Comparison of ENCODE assay signal across 16 mouse cellular contexts in the genomic region with DNA sequence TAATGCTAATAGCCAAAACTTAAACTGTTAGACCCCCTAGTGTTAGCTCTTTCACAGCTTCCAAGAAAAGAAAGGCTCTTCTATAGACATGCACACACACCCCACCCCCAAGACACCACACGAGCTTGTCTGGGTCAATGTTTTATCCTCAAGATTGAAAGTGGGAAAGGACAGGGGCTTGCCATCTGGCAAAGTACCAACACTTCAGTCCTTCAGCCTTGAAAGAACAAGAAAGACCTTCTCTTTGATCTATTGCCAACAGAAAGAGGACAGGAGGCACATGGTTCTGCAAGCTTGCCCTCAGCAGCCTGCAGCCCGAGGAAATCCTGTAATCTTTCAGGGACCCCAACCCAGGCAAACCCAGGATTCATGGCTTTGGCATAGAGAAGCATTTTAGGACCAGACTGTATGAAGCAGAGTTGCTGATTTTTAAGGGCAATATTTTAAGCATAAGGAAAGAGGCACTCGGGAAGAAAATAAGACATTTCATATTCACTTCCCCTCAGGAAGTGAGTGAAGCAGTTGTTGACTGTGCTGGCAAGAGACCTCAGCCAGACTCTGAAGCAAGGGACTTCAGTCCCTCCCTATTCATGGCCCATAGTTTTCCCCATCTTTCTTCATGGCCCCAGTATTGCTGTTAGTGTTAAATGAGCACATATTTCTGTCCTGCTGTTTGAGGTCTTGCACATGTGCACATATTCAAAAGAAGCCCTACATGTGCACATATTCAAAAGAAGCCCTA. TPM values are rescaled to one million over a fixed set of nuclear protein-coding genes. Genes with fewer than 3 reads are reported as not detected.
DNase-seq lines count a peak whose midpoint lies in the region; ATAC-seq lines count a peak whose summit lies in the region.
"Had no signal": no experiment of that assay in that cellular context is flagged by ENCODE, and none has a peak within 500 bp of the region (broad histone marks: within the 10 kb centered on the region; RNA-seq: fewer than 3 reads in every experiment).

No protein-coding gene starts in this region.

- H3K4me3 ChIP-seq in lung, embryonic 15.5 days = no peak overlapping the region
- H3K4me3 ChIP-seq: embryonic facial prominence, embryonic 15.5 days had no signal

- H3K27ac ChIP-seq in lung, embryonic 15.5 days = peak overlapping the region; percentile 86
- H3K27ac ChIP-seq: embryonic facial prominence, embryonic 15.5 days had no signal

- H3K9me3 ChIP-seq in lung, embryonic 15.5 days = no peaks in the 10 kb centered on the region
- H3K9me3 ChIP-seq: embryonic facial prominence, embryonic 15.5 days had no signal

- ATAC-seq in lung, embryonic 15.5 days (ENCODE audit: borderline replicate concordance, extremely low read depth, low FRiP score, low TSS enrichment) = peak; percentile 88
- ATAC-seq: midbrain, embryonic 16.5 days had no signal

- DNase-seq in heart, adult 11 months = peak; percentile 9
- no peak for DNase-seq in heart, adult 18-20 months
- DNase-seq in lung, postnatal 36 days = no peak
- DNase-seq in ES-CJ7 (ENCODE audit: low read depth, low spot score) = peak; percentile 58
- peak; percentile 75 for DNase-seq in adrenal gland, postnatal 14 days
- no peak for DNase-seq in yolk sac, embryonic 10.5 days (ENCODE audit: low spot score)
- DNase-seq in spleen, adult 12 weeks (ENCODE audit: low spot score) = no peak
- DNase-seq: cerebellum, adult 9-10 months; heart, postnatal 36 days; right cerebral cortex, postnatal 14 days had no signal

- H3K36me3 ChIP-seq in lung, embryonic 15.5 days = no peaks in the 10 kb centered on the region
- H3K36me3 ChIP-seq: embryonic facial prominence, embryonic 15.5 days had no signal

- peak overlapping the region; percentile 43 for H3K4me2 ChIP-seq in lung, embryonic 15.5 days
- H3K4me2 ChIP-seq: embryonic facial prominence, embryonic 15.5 days had no signal

- WGBS in lung, embryonic 15.5 days = 5% methylated on average over 3 of the region's 3 CpGs

- no peaks in the 10 kb centered on the region for H3K27me3 ChIP-seq in lung, embryonic 15.5 days
- H3K27me3 ChIP-seq: embryonic facial prominence, embryonic 15.5 days had no signal

- H3K4me1 ChIP-seq in lung, embryonic 15.5 days = peaks cover 16% of the 10 kb centered on the region
- H3K4me1 ChIP-seq: embryonic facial prominence, embryonic 15.5 days had no signal

- H3K9ac ChIP-seq in lung, embryonic 15.5 days = no peak overlapping the region
- H3K9ac ChIP-seq: embryonic facial prominence, embryonic 15.5 days had no signal

RNA-seq across cellular contexts. Expression of a gene that starts 0.7 kb away (rescaled TPM):
- total RNA-seq in heart, adult 18-20 months (2021) = not detected
- polyA plus RNA-seq in lung, embryonic 15.5 days (2015; fragmentation: Nextera tagmentation; extraction: Ambion mirVana) = not detected in 2 replicates
- total RNA-seq in adrenal gland, postnatal 14 days (2021) = not detected in 2 replicates
- total RNA-seq: heart, postnatal 36 days; layer of hippocampus, adult 8-10 months; liver, adult 2 months had no signal
- polyA plus RNA-seq: embryonic facial prominence, embryonic 15.5 days; liver, adult 2 months; midbrain, embryonic 16.5 days; testis, adult 2 months had no signal

RNA-seq across cellular contexts. Expression of a gene that starts 40.6 kb away (rescaled TPM):
- not detected for total RNA-seq in heart, adult 18-20 months (2021)
- not detected in 2 replicates for polyA plus RNA-seq in lung, embryonic 15.5 days (2015; fragmentation: Nextera tagmentation; extraction: Ambion mirVana)
- not detected in 2 replicates for total RNA-seq in adrenal gland, postnatal 14 days (2021)
- total RNA-seq: heart, postnatal 36 days; liver, adult 2 months had no signal
- polyA plus RNA-seq: liver, adult 2 months; midbrain, embryonic 16.5 days; testis, adult 2 months had no signal

RNA-seq across cellular contexts. Expression of a gene that starts 40.8 kb away (rescaled TPM):
- 10 to 100 TPM; 51.9 to 61.4 TPM for total RNA-seq in heart, adult 18-20 months (2021)
- polyA plus RNA-seq in lung, embryonic 15.5 days (2015; fragmentation: Nextera tagmentation; extraction: Ambion mirVana) = 149 TPM in 2 replicates
- total RNA-seq in adrenal gland, postnatal 14 days (2021) = 68.2 and 69.0 TPM in 2 replicates

RNA-seq across cellular contexts. Expression of a gene that starts 40.9 kb away (rescaled TPM):
- total RNA-seq in heart, adult 18-20 months (2021) = 10 to 100 TPM; 50.2 to 54.9 TPM
- 22.0 and 23.7 TPM in 2 replicates for polyA plus RNA-seq in lung, embryonic 15.5 days (2015; fragmentation: Nextera tagmentation; extraction: Ambion mirVana)
- 45.0 and 48.2 TPM in 2 replicates for total RNA-seq in adrenal gland, postnatal 14 days (2021)

Comparison
In these comparisons a context has a peak if more than half of its experiments do, and no peak if none do; other contexts are left out.
1. DNase-seq: peak in heart, adult 11 months (single experiment), ES-CJ7 (single experiment) and adrenal gland, postnatal 14 days (single experiment); none in heart, adult 18-20 months (0 of 2), lung, postnatal 36 days (single experiment), yolk sac, embryonic 10.5 days (single experiment) and spleen, adult 12 weeks (single experiment).